Mouse (Mus musculus): ENCODE measurements around the gene Ubac2. TPM values are rescaled to one million over a fixed set of nuclear protein-coding genes. Genes with fewer than 3 reads are reported as not detected.

The Ubac2 gene
- total RNA-seq, 2 experiments from 2014 or later: 48.4 to 51.8 TPM

GRCm38 (mm10) chr14:122000346-122001105 lies 122.1 kb downstream of the Ubac2 start:
- no peak for DNase-seq (ENCODE audit: low spot score in 2 of 2)

GRCm38 (mm10) chr14:122002224-122002623 lies 123.8 kb downstream of the Ubac2 start:
- no peak for DNase-seq (ENCODE audit: low spot score in 2 of 2)

- DNase-seq (ENCODE audit: low spot score in 2 of 2): no peak
Observed at GRCm38 (mm10) chr14:122003812-122004211, 125.4 kb downstream of the Ubac2 start.

GRCm38 (mm10) chr14:122008261-122008660 lies 129.8 kb downstream of the Ubac2 start:
- DNase-seq (ENCODE audit: low spot score in 2 of 2): no peak

GRCm38 (mm10) chr14:122009502-122009901 lies 131.1 kb downstream of the Ubac2 start:
- no peak for DNase-seq (ENCODE audit: low spot score in 2 of 2)

- no peak for DNase-seq (ENCODE audit: low spot score in 2 of 2)
Observed at GRCm38 (mm10) chr14:122010301-122010700, 131.9 kb downstream of the Ubac2 start.

- no peak for DNase-seq (ENCODE audit: low spot score in 2 of 2)
Observed at GRCm38 (mm10) chr14:122011768-122012167, 133.3 kb downstream of the Ubac2 start.

- DNase-seq (ENCODE audit: low spot score in 2 of 2): no peak
Observed at GRCm38 (mm10) chr14:122012193-122012592, 133.8 kb downstream of the Ubac2 start.

GRCm38 (mm10) chr14:122012814-122013213 lies 134.4 kb downstream of the Ubac2 start:
- DNase-seq (ENCODE audit: low spot score in 2 of 2): no peak

- no peak for DNase-seq (ENCODE audit: low spot score in 2 of 2)
Observed at GRCm38 (mm10) chr14:122013417-122013951, 135.1 kb downstream of the Ubac2 start.

GRCm38 (mm10) chr14:122017958-122018357 lies 139.5 kb downstream of the Ubac2 start:
- no peak for DNase-seq (ENCODE audit: low spot score in 2 of 2)

- DNase-seq (ENCODE audit: low spot score in 2 of 2): no peak
Observed at GRCm38 (mm10) chr14:122019389-122019788, 141.0 kb downstream of the Ubac2 start.

GRCm38 (mm10) chr14:122020567-122020966 lies 142.1 kb downstream of the Ubac2 start:
- DNase-seq (ENCODE audit: low spot score in 2 of 2): no peak

- DNase-seq (ENCODE audit: low spot score in 2 of 2): no peak
Observed at GRCm38 (mm10) chr14:122023054-122023453, 144.6 kb downstream of the Ubac2 start.

- DNase-seq (ENCODE audit: low spot score in 2 of 2): no peak
Observed at GRCm38 (mm10) chr14:122023928-122024327, 145.5 kb downstream of the Ubac2 start.

- no peak for DNase-seq (ENCODE audit: low spot score in 2 of 2)
Observed at GRCm38 (mm10) chr14:122028926-122029745, 150.7 kb downstream of the Ubac2 start.

GRCm38 (mm10) chr14:122029851-122030250 lies 151.4 kb downstream of the Ubac2 start:
- DNase-seq (ENCODE audit: low spot score in 2 of 2): no peak

GRCm38 (mm10) chr14:122032045-122032444 lies 153.6 kb downstream of the Ubac2 start:
- DNase-seq (ENCODE audit: low spot score in 2 of 2): no peak

GRCm38 (mm10) chr14:122034451-122034850 lies 156.0 kb downstream of the Ubac2 start, which contains the start of gene Timm8a2:
TSS of gene Timm8a2 (plus strand) at chr14:122034674.
- no peak for DNase-seq (ENCODE audit: low spot score in 2 of 2)

- DNase-seq (ENCODE audit: low spot score in 2 of 2): no peak
Observed at GRCm38 (mm10) chr14:122035181-122035580, 156.8 kb downstream of the Ubac2 start.

- no peak for DNase-seq (ENCODE audit: low spot score in 2 of 2)
Observed at GRCm38 (mm10) chr14:122035860-122036259, 157.4 kb downstream of the Ubac2 start.
